Mouse (Mus musculus) megakaryocyte, embryonic 14.5 days (primary cell): ENCODE data around the gene Zdhhc22. TPM values are rescaled to one million over a fixed set of nuclear protein-coding genes. Genes with fewer than 3 reads are reported as not detected.

Source experiments
- H3K27me3 ChIP-seq: replicated peaks from 2 replicates; pipeline ENCODE3; 2012; ENCODE audit warnings: inconsistent platforms
- H3K36me3 ChIP-seq: replicated peaks from 2 replicates; pipeline ENCODE3; 2012; ENCODE audit warnings: low read length, inconsistent platforms, mixed read lengths
- H3K4me1 ChIP-seq: 2 replicates; pipeline ENCODE4 v1.6.1; 2012; ENCODE audit warnings: inconsistent platforms
- H3K4me3 ChIP-seq: replicated peaks from 2 replicates; pipeline ENCODE3; 2012; ENCODE audit warnings: moderate library complexity, mild to moderate bottlenecking, inconsistent platforms
- H3K9me3 ChIP-seq: 2 replicates; pipeline ENCODE4 v1.6.1; 2012; ENCODE audit warnings: inconsistent platforms
- FLI1 ChIP-seq: IDR thresholded peaks from 2 replicates; pipeline ENCODE4 v1.6.1; 2012; ENCODE audit warnings: low read length, inconsistent platforms, mixed read lengths
- GATA1 ChIP-seq: IDR thresholded peaks from 3 replicates; pipeline ENCODE4 v1.6.1; 2012; ENCODE audit warnings: mixed read lengths, low read length, inconsistent platforms, borderline replicate concordance
- polyA plus RNA-seq: library from polyadenylated mRNA; stranded (reverse); fragments of >175 nt; gene quantifications from 2 replicates; pipeline ENCODE4 v1.2.3, GENCODE M21; 2012; ENCODE audit warnings: low replicate concordance; ENCODE audit not compliant: insufficient read depth

The Zdhhc22 gene
- polyA plus RNA-seq, 1 experiment = not detected

DNA sequence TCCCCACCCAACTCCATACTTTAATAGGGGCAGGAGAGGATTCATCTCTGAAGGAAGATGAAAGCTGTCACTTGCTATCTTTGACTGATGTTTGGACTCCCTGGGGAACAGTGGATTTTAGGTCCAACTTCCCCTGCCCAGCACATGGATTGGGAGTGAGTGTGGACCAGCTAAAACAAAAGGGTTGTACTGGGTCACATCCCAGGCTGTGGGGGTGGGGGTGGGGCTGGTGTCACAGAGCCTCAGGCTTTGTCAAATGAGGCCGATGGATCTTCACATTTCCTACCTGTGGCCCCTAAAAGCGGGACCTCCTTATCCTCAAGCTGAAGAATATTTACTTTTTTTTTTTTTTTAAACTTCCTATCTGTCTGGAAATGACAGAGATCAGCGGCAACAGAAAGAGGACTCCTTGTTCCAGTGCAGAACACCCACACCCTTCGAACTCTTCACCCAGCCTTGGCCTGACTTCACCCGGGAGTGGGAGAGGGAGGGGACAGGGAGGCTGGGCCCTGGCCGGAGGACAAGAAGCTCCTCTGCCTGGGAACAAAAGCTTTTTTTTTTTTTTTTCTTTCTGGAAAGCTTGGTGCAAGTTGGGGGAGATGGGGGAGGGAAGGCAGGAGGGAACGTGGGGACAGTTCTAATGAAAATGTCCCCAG is 58.2 kb downstream of the Zdhhc22 start:
- Histone ChIP-seq H3K4me1 (peaks cover 54% of the 10 kb centered on the region), H3K36me3 (peaks cover 6% of the 10 kb centered on the region), H3K9me3 (peaks cover 26% of the 10 kb centered on the region), H3K27me3 (no peaks in the 10 kb centered on the region), H3K4me3 (no peak overlapping the region)
- TF ChIP-seq FLI1 (no peak), GATA1 (no peak)

DNA sequence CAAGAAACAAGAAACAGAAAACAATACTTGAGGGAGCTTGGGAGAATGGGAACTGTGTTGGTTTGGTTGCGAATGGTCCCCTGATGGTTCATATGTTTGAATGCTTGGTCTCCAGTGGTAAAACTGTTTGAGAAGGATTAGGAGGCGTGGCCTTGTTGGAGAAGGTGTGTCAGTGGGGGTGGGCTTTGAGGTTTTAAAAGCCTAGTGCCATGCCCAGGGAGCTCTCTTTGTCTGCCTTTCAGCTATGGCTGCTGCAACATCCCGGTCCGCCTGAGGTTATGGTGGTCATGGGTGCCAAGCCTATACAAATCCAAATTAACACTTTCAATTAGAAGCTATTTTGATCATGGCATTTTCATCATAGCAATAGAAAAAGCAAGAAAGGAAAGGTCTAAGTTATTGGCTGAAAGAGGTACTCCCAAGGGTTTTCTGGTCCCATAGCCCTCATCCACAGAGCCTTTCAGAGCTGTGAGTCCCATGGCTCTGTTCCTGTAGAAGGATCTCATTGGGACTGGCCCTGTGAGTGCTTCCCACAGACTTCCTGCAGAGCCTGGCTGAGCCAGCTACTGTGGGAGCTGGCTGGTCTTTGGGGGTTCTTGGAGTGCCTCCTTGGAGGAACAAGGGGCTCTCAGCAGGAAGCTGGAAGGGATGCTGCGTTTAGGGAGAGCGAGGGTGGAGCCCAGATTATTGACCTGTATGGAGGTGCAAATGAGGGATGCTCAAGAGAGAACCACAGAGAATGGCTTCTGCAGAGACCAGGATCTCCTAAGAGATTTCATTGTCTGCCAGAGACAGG is 59.1 kb downstream of the Zdhhc22 start:
- no peak overlapping the region for H3K4me3 ChIP-seq
- H3K4me1 ChIP-seq = peaks cover 51% of the 10 kb centered on the region
- H3K27me3 ChIP-seq = no peaks in the 10 kb centered on the region
- H3K9me3 ChIP-seq = peaks cover 26% of the 10 kb centered on the region
- H3K36me3 ChIP-seq = peaks cover 6% of the 10 kb centered on the region
- TF ChIP-seq FLI1 = no peak
- TF ChIP-seq GATA1 = no peak

Other genes with a start within 250 kb of the Zdhhc22 start
- gene Irf2bpl, start 105.6 kb downstream of the Zdhhc22 start, polyA plus RNA-seq = 32.7 and 46.2 TPM in 2 replicates
- gene Cipc, start 43.4 kb downstream of the Zdhhc22 start, polyA plus RNA-seq = 4.8 and 6.4 TPM in 2 replicates
- 0.08 TPM in 1 of 2 replicates, not detected in the other for gene Tmem63c, start 30.9 kb upstream of the Zdhhc22 start, polyA plus RNA-seq
- not detected in 2 replicates for gene Ngb, start 112.1 kb upstream of the Zdhhc22 start, polyA plus RNA-seq
- 2.2 and 3.2 TPM in 2 replicates for gene Gstz1, start 156.7 kb upstream of the Zdhhc22 start, polyA plus RNA-seq
- 1.4 and 2.0 TPM in 2 replicates for gene Pomt2, start 157.5 kb upstream of the Zdhhc22 start, polyA plus RNA-seq
- gene Samd15, start 209.3 kb upstream of the Zdhhc22 start, polyA plus RNA-seq = 0.26 TPM in 1 of 2 replicates, not detected in the other
- 0.38 TPM in 1 of 2 replicates, not detected in the other for gene Tmed8, start 210.0 kb upstream of the Zdhhc22 start, polyA plus RNA-seq
- gene Noxred1, start 248.3 kb upstream of the Zdhhc22 start, polyA plus RNA-seq = not detected in 2 replicates